8 mouse cellular contexts compared by ENCODE assay signal in the genomic region with DNA sequence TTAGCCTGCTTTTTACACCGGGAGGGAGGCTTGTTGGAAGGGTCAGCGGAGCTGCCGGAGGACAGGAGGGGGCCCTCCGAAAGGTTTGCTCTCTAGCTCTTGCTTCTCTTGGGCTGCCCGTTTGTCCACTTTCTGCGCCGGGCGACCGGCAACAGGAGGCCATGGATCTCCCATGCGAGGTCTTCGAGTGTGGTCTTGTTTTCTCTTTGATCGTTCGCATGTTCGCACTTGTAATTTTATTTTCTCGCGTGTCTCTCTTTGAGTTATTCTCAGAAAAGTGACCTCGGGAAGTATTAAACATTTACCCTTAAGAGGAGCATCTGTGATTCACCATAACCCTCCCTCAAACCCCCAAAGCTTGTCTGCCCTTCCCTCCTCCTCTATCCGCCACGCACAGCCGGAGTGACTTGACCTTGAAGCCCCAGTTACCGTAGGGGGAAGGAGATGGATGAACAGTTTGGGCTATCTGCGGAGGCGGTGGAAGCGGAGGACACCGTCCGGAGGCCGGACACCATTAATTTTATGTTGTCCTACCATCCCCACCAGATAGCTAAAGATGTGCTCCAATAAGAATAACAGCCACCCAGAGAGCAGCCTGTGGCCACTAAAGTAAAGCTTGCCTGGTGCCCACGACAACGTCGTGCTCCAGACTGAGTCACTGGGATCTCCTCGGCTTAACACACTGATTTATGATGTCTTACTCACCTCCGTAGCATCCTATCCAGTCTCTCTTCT. TPM values are rescaled to one million over a fixed set of nuclear protein-coding genes. Genes with fewer than 3 reads are reported as not detected.
DNase-seq lines count a peak whose midpoint lies in the region; ATAC-seq and TF ChIP-seq lines count a peak whose summit lies in the region.

No protein-coding gene starts in this region.

- no peaks in the 10 kb centered on the region for H3K36me3 ChIP-seq in intestine, embryonic 15.5 days
- H3K36me3 ChIP-seq in limb, embryonic 14.5 days (ENCODE audit: control insufficient read depth, insufficient read depth, low read length), result no peaks in the 10 kb centered on the region
- H3K36me3 ChIP-seq in neural tube, embryonic 15.5 days, result no peaks in the 10 kb centered on the region

- H3K9me3 ChIP-seq in intestine, embryonic 15.5 days, result no peaks in the 10 kb centered on the region
- H3K9me3 ChIP-seq in limb, embryonic 14.5 days (ENCODE audit: control insufficient read depth, low read length), result no peaks in the 10 kb centered on the region
- no peaks in the 10 kb centered on the region for H3K9me3 ChIP-seq in neural tube, embryonic 15.5 days (replicated peaks)

- peak overlapping the region; percentile 98 for H3K27ac ChIP-seq in intestine, embryonic 15.5 days
- H3K27ac ChIP-seq in limb, embryonic 14.5 days (replicated peaks; ENCODE audit: low read depth, low read length), result peak overlapping the region; percentile 93
- peak overlapping the region; percentile 94 for H3K27ac ChIP-seq in neural tube, embryonic 15.5 days (replicated peaks)

- H3K9ac ChIP-seq in intestine, embryonic 15.5 days, result peak overlapping the region; percentile 63
- H3K9ac ChIP-seq in limb, embryonic 14.5 days (ENCODE audit: low read depth, low read length, severe bottlenecking), result peak overlapping the region; percentile 94
- peak overlapping the region; percentile 91 for H3K9ac ChIP-seq in neural tube, embryonic 15.5 days (replicated peaks)

- 1% methylated on average over 32 of the region's 32 CpGs for WGBS in lung, adult 2 months
- WGBS in intestine, embryonic 15.5 days, result under 1% methylated on average over 32 of the region's 32 CpGs
- WGBS in limb, embryonic 14.5 days, result under 1% methylated on average over 32 of the region's 32 CpGs
- WGBS in neural tube, embryonic 15.5 days, result under 1% methylated on average over 32 of the region's 32 CpGs

- H3K4me1 ChIP-seq in lung, adult 2 months (ENCODE audit: control insufficient read depth, insufficient read depth, low read length), result peaks cover 2% of the 10 kb centered on the region; the same call in 1 of the 2 replicates
- no peaks in the 10 kb centered on the region; the same call in 1 of the 2 replicates for H3K4me1 ChIP-seq in intestine, embryonic 15.5 days (replicated peaks)
- peaks cover 8% of the 10 kb centered on the region for H3K4me1 ChIP-seq in limb, embryonic 14.5 days (ENCODE audit: control insufficient read depth, insufficient read depth, low read length)
- peaks cover 22% of the 10 kb centered on the region for H3K4me1 ChIP-seq in neural tube, embryonic 15.5 days

- H3K4me3 ChIP-seq in lung, adult 2 months (replicated peaks; ENCODE audit: extremely low read depth, low read depth, low read length), result peak overlapping the region; percentile 93
- peak overlapping the region; percentile 92 for H3K4me3 ChIP-seq in intestine, embryonic 15.5 days (replicated peaks)
- peak overlapping the region; percentile 87 for H3K4me3 ChIP-seq in limb, embryonic 14.5 days (replicated peaks; ENCODE audit: low read length)
- peak overlapping the region; percentile 97 for H3K4me3 ChIP-seq in neural tube, embryonic 15.5 days (replicated peaks)

- no peak for TF ChIP-seq CTCF in lung, adult 2 months (IDR thresholded peaks at IDR 0.05; ENCODE audit: insufficient read depth, low read length)

- TF ChIP-seq POLR2A in lung, adult 2 months (IDR thresholded peaks at IDR 0.05; ENCODE audit: borderline replicate concordance, extremely low read depth, low read depth, low read length), result no peak
- no peak for TF ChIP-seq POLR2A in limb, embryonic 14.5 days (IDR thresholded peaks at IDR 0.05; ENCODE audit: borderline replicate concordance, extremely low read depth, insufficient read depth, insufficient read length)

- peak overlapping the region; percentile 75 for H3K4me2 ChIP-seq in intestine, embryonic 15.5 days (replicated peaks)
- H3K4me2 ChIP-seq in limb, embryonic 14.5 days (replicated peaks; ENCODE audit: low read depth, low read length, severe bottlenecking), result peak overlapping the region; percentile 83
- H3K4me2 ChIP-seq in neural tube, embryonic 15.5 days, result peak overlapping the region; percentile 66

- H3K27me3 ChIP-seq in intestine, embryonic 15.5 days (replicated peaks), result no peaks in the 10 kb centered on the region
- H3K27me3 ChIP-seq in limb, embryonic 14.5 days (ENCODE audit: control insufficient read depth, insufficient read depth, low read length), result no peaks in the 10 kb centered on the region
- H3K27me3 ChIP-seq in neural tube, embryonic 15.5 days (replicated peaks), result no peaks in the 10 kb centered on the region

- DNase-seq in lung, adult 2 months, result peak; percentile 34
- DNase-seq in lung, postnatal 36 days, result no peak
- peak; percentile 58 for DNase-seq in cerebellum, adult 9-10 months
- DNase-seq in frontal cortex, postnatal 14 days (ENCODE audit: low spot score in 2 of 2), result peak; percentile 33 to 35
- peak; percentile 11 for DNase-seq in limb, embryonic 14.5 days (ENCODE audit: low spot score)
- no peak for DNase-seq in thymus, postnatal 14 days

- no peak for ATAC-seq in intestine, embryonic 15.5 days
- no peak; the same call in 1 of the 2 replicates for ATAC-seq in limb, embryonic 14.5 days (ENCODE audit: low FRiP score, low read depth)
- ATAC-seq in neural tube, embryonic 15.5 days (ENCODE audit: low FRiP score), result no peak

RNA-seq across cellular contexts. Expression of a gene that starts 0.5 kb away (rescaled TPM):
- polyA plus RNA-seq in lung, adult 2 months (2012; rRNA removed), result 14.7 and 22.3 TPM in 2 replicates
- polyA plus RNA-seq in intestine, embryonic 15.5 days (2015; fragmentation: Nextera tagmentation; extraction: Ambion mirVana), result 43.6 and 44.9 TPM in 2 replicates
- 21.5 and 24.6 TPM in 2 replicates for polyA plus RNA-seq in limb, embryonic 14.5 days (2012; rRNA removed)
- 38.4 and 38.6 TPM in 2 replicates for polyA plus RNA-seq in limb, embryonic 14.5 days (2014; fragmentation: Nextera tagmentation; extraction: Ambion mirVana)
- polyA plus RNA-seq in neural tube, embryonic 15.5 days (2015; fragmentation: Nextera tagmentation; extraction: Ambion mirVana), result 24.7 and 28.9 TPM in 2 replicates

Comparison
In these comparisons a context has a peak if more than half of its experiments do, and no peak if none do; other contexts are left out.
1. DNase-seq: peak in lung, adult 2 months (single experiment), cerebellum, adult 9-10 months (single experiment), frontal cortex, postnatal 14 days (2 of 2) and limb, embryonic 14.5 days (single experiment); none in lung, postnatal 36 days (single experiment) and thymus, postnatal 14 days (single experiment).
2. Peak in every context shown above with its lines, with median percentiles within 50 percentile points of each other: H3K4me3 ChIP-seq, H3K27ac ChIP-seq, H3K4me2 ChIP-seq and H3K9ac ChIP-seq.